Mouse (Mus musculus): Measurements from ENCODE around the gene Cyfip2. TPM values are rescaled to one million over a fixed set of nuclear protein-coding genes. Genes with fewer than 3 reads are reported as not detected.

The Cyfip2 gene
- 3.4 and 4.2 TPM in 2 replicates for polyA plus RNA-seq (2015; fragmentation: Nextera tagmentation; extraction: Ambion mirVana)

GRCm38 (mm10) chr11:46312523-46313035 is at the start of gene Cyfip2:
TSS of gene Cyfip2 (minus strand) at chr11:46312859.
- TF ChIP-seq EP300 (IDR thresholded peaks at IDR 0.05) (no peak), CTCF (IDR thresholded peaks at IDR 0.05) (no peak)
- H3K9me3 ChIP-seq (ENCODE audit: low read length), result no peaks in the 10 kb centered on the region
- H3K36me3 ChIP-seq (ENCODE audit: insufficient read depth, low read length), result no peaks in the 10 kb centered on the region
- peak within 1 kb of the TSS; percentile 97 for H3K4me2 ChIP-seq (replicated peaks; ENCODE audit: low read depth, low read length)
- H3K27ac ChIP-seq (ENCODE audit: low read length), result no peak within 1 kb of the TSS; the same call in 1 of the 2 replicates
- peak within 1 kb of the TSS; percentile 39; the same call in 1 of the 2 replicates for H3K9ac ChIP-seq (replicated peaks; ENCODE audit: low read depth)
- WGBS, result 5% methylated on average over 14 of the region's 14 CpGs
- DNase-seq (ENCODE audit: low spot score) (no peak), ATAC-seq (no peak)
- H3K4me1 ChIP-seq (ENCODE audit: insufficient read depth, low read depth, low read length), result 0 out of 2 replicates have a peak, but pooled peaks cover 7% of the 10 kb centered on the region
- H3K27me3 ChIP-seq (replicated peaks; ENCODE audit: insufficient read depth, low read length), result no peaks in the 10 kb centered on the region
- peak within 1 kb of the TSS; percentile 53 for H3K4me3 ChIP-seq (ENCODE audit: low read depth, low read length)

- Histone ChIP-seq H3K36me3 (ENCODE audit: insufficient read depth, low read length) (no peaks in the 10 kb centered on the region), H3K27ac (ENCODE audit: low read length) (no peak overlapping the region), H3K4me2 (replicated peaks; ENCODE audit: low read depth, low read length) (no peak overlapping the region), H3K27me3 (replicated peaks; ENCODE audit: insufficient read depth, low read length) (no peaks in the 10 kb centered on the region), H3K4me1 (ENCODE audit: insufficient read depth, low read depth, low read length) (no peaks in the 10 kb centered on the region), H3K9me3 (ENCODE audit: low read length) (no peaks in the 10 kb centered on the region), H3K9ac (replicated peaks; ENCODE audit: low read depth) (no peak overlapping the region), H3K4me3 (ENCODE audit: low read depth, low read length) (no peak overlapping the region)
- WGBS, result 70% methylated on average over 2 of the region's 2 CpGs
- ATAC-seq (no peak), DNase-seq (ENCODE audit: low spot score) (no peak)
- no peak for TF ChIP-seq EP300 (IDR thresholded peaks at IDR 0.05)
- no peak for TF ChIP-seq CTCF (IDR thresholded peaks at IDR 0.05)
Observed at GRCm38 (mm10) chr11:46360991-46361665, 48.5 kb upstream of the Cyfip2 start.

- Histone ChIP-seq H3K4me3 (ENCODE audit: low read depth, low read length) (no peak overlapping the region), H3K9ac (replicated peaks; ENCODE audit: low read depth) (no peak overlapping the region), H3K27me3 (replicated peaks; ENCODE audit: insufficient read depth, low read length) (no peaks in the 10 kb centered on the region), H3K4me2 (replicated peaks; ENCODE audit: low read depth, low read length) (no peak overlapping the region), H3K4me1 (ENCODE audit: insufficient read depth, low read depth, low read length) (no peaks in the 10 kb centered on the region), H3K36me3 (ENCODE audit: insufficient read depth, low read length) (no peaks in the 10 kb centered on the region), H3K27ac (ENCODE audit: low read length) (no peak overlapping the region), H3K9me3 (ENCODE audit: low read length) (no peaks in the 10 kb centered on the region)
- 47% methylated on average over 1 of the region's 1 CpGs for WGBS
- no peak for ATAC-seq
- DNase-seq (ENCODE audit: low spot score), result no peak
- TF ChIP-seq EP300 (IDR thresholded peaks at IDR 0.05) (no peak), CTCF (IDR thresholded peaks at IDR 0.05) (no peak)
Observed at GRCm38 (mm10) chr11:46358369-46358768, 45.7 kb upstream of the Cyfip2 start.

GRCm38 (mm10) chr11:46349681-46350410 is 37.2 kb upstream of the Cyfip2 start:
- no peak for ATAC-seq
- 43% methylated on average over 2 of the region's 2 CpGs for WGBS

GRCm38 (mm10) chr11:46348416-46348815 is 35.8 kb upstream of the Cyfip2 start:
- Histone ChIP-seq H3K4me2 (replicated peaks; ENCODE audit: low read depth, low read length) (no peak overlapping the region), H3K9me3 (ENCODE audit: low read length) (no peaks in the 10 kb centered on the region), H3K36me3 (ENCODE audit: insufficient read depth, low read length) (no peaks in the 10 kb centered on the region), H3K27ac (ENCODE audit: low read length) (no peak overlapping the region), H3K4me1 (ENCODE audit: insufficient read depth, low read depth, low read length) (no peaks in the 10 kb centered on the region), H3K27me3 (replicated peaks; ENCODE audit: insufficient read depth, low read length) (no peaks in the 10 kb centered on the region), H3K9ac (replicated peaks; ENCODE audit: low read depth) (no peak overlapping the region), H3K4me3 (ENCODE audit: low read depth, low read length) (no peak overlapping the region)
- WGBS, result 70% methylated on average over 3 of the region's 3 CpGs
- no peak for TF ChIP-seq CTCF (IDR thresholded peaks at IDR 0.05)
- no peak for TF ChIP-seq EP300 (IDR thresholded peaks at IDR 0.05)
- no peak for DNase-seq (ENCODE audit: low spot score)
- no peak for ATAC-seq

More at GRCm38 (mm10) chr11:46349681-46350410, 37.2 kb upstream of the Cyfip2 start:
- H3K4me3 ChIP-seq (ENCODE audit: low read depth, low read length), result no peak overlapping the region
- no peaks in the 10 kb centered on the region for H3K36me3 ChIP-seq (ENCODE audit: insufficient read depth, low read length)
- H3K4me1 ChIP-seq (ENCODE audit: insufficient read depth, low read depth, low read length), result no peaks in the 10 kb centered on the region
- TF ChIP-seq EP300 (IDR thresholded peaks at IDR 0.05) (no peak), CTCF (IDR thresholded peaks at IDR 0.05) (no peak)
- DNase-seq (ENCODE audit: low spot score), result no peak
- H3K27me3 ChIP-seq (replicated peaks; ENCODE audit: insufficient read depth, low read length), result no peaks in the 10 kb centered on the region
- no peak overlapping the region for H3K9ac ChIP-seq (replicated peaks; ENCODE audit: low read depth)
- H3K4me2 ChIP-seq (replicated peaks; ENCODE audit: low read depth, low read length), result no peak overlapping the region
- no peak overlapping the region for H3K27ac ChIP-seq (ENCODE audit: low read length)
- no peaks in the 10 kb centered on the region for H3K9me3 ChIP-seq (ENCODE audit: low read length)

- no peak overlapping the region for H3K4me3 ChIP-seq (ENCODE audit: low read depth, low read length)
- no peak overlapping the region for H3K9ac ChIP-seq (replicated peaks; ENCODE audit: low read depth)
- ATAC-seq, result no peak
- no peaks in the 10 kb centered on the region for H3K36me3 ChIP-seq (ENCODE audit: insufficient read depth, low read length)
- 66% methylated on average over 5 of the region's 5 CpGs for WGBS
- H3K4me2 ChIP-seq (replicated peaks; ENCODE audit: low read depth, low read length), result no peak overlapping the region
- H3K27ac ChIP-seq (ENCODE audit: low read length), result no peak overlapping the region
- H3K27me3 ChIP-seq (replicated peaks; ENCODE audit: insufficient read depth, low read length), result no peaks in the 10 kb centered on the region
- no peaks in the 10 kb centered on the region for H3K4me1 ChIP-seq (ENCODE audit: insufficient read depth, low read depth, low read length)
- no peak for DNase-seq (ENCODE audit: low spot score)
- H3K9me3 ChIP-seq (ENCODE audit: low read length), result no peaks in the 10 kb centered on the region
- TF ChIP-seq EP300 (IDR thresholded peaks at IDR 0.05), result no peak
- TF ChIP-seq CTCF (IDR thresholded peaks at IDR 0.05), result no peak
Observed at GRCm38 (mm10) chr11:46347756-46348155, 35.1 kb upstream of the Cyfip2 start.
